Mouse (Mus musculus): ENCODE data around the gene Trim28.

- TF ChIP-seq CTCF (IDR thresholded peaks at IDR 0.05; ENCODE audit: extremely low read depth, insufficient read length, insufficient replicate concordance, low read depth, low read length) (no peak), POLR2A (IDR thresholded peaks at IDR 0.05; ENCODE audit: low read depth, low read length) (no peak)
Measured at GRCm38 (mm10) chr7:13056913-13057700, 58.2 kb downstream of the Trim28 start.

Measured in small intestine, adult 2 months (tissue).